Mouse (Mus musculus) ES-Bruce4 (cell line): ENCODE data around the gene Trex1.

Experiments used
- CTCF ChIP-seq: IDR thresholded peaks from one replicate; pipeline ENCODE4 v1.8.1; 2011; ENCODE audit warnings: low read depth, low read length
- EP300 ChIP-seq: IDR thresholded peaks from 2 replicates; pipeline ENCODE4 v1.6.1; 2011; ENCODE audit warnings: low read depth, low read length; ENCODE audit not compliant: insufficient read depth
- POLR2A ChIP-seq: IDR thresholded peaks from one replicate; pipeline ENCODE4 v1.8.1; 2011; ENCODE audit warnings: low read length; ENCODE audit not compliant: insufficient read depth

DNA sequence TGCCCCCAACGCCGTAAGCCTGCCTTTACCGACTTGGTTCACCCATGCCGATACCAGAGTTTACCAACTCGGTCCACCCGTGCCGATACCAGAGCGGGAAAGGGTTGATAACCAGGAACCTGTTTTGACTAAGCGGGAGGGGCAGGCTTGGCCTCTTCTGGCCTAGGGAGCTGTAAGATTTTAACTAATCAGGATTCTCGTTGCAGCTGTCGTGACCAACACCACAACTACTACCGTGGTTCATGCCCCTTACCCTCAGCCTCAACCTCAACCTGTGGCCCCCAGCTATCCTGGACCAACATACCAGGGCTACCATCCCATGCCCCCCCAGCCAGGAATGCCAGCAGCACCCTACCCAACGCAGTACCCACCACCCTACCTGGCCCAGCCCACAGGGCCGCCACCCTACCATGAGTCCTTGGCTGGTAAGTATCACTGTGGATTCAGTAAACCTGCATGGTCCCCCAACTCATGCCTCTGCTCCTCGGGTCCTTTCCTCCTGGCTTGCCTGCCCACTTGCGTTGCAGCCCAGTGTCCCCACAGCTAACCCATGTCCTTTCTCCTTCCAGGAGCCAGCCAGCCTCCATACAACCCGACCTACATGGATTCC, 3.3 kb downstream of the Trex1 start:
- TF ChIP-seq EP300 = no peak
- no peak for TF ChIP-seq CTCF
- TF ChIP-seq POLR2A = no peak
